Mouse (Mus musculus) CH12.LX (cell line): ENCODE measurements around the gene Mgat2. TPM values are rescaled to one million over a fixed set of nuclear protein-coding genes. Genes with fewer than 3 reads are reported as not detected.
"Not testable (repeated sequence)": the region's sequence is repeated elsewhere in the genome, so short reads cannot be mapped to it uniquely, and the experiment has no call there.

Experiments used
- DNase-seq: peaks from one replicate; pipeline ENCODE4 v3.0.0-alpha.2; 2013; ENCODE audit errors: extremely low read depth
- H3K27ac ChIP-seq: 2 replicates; pipeline ENCODE4 v1.5.1; 2012; ENCODE audit warnings: low read depth, mild to moderate bottlenecking, control low read depth, moderate library complexity; ENCODE audit not compliant: insufficient read depth
- H3K27me3 ChIP-seq: replicated peaks from 2 replicates; pipeline ENCODE3; 2012; ENCODE audit warnings: inconsistent platforms
- H3K36me3 ChIP-seq, 2 experiments: replicated peaks in 1 of 2; 2 replicates each; pipeline versions ENCODE3 to v1.6.1; 2012; ENCODE audit warnings: inconsistent platforms in 1 of 2, low read length in 1 of 2, mild to moderate bottlenecking in 1 of 2, mixed read lengths in 1 of 2, moderate library complexity in 1 of 2; ENCODE audit not compliant: control insufficient read depth in 1 of 2, insufficient read depth in 1 of 2
- H3K4me1 ChIP-seq, 2 experiments: 2 replicates each; pipeline ENCODE4 v1.6.1; 2012; ENCODE audit warnings: inconsistent platforms in 1 of 2, moderate library complexity in 1 of 2; ENCODE audit not compliant: insufficient read depth in 2 of 2, control insufficient read depth in 1 of 2
- H3K4me2 ChIP-seq: 2 replicates; pipeline ENCODE4 v1.6.1; 2012; ENCODE audit warnings: low read depth, mild to moderate bottlenecking, control low read depth; ENCODE audit not compliant: poor library complexity, insufficient read depth, severe bottlenecking
- H3K4me3 ChIP-seq, 3 experiments: fragments of 150-350 bp in 1 of 3; sonication (generic) in 1 of 3; replicated peaks in 1 of 3; 2 replicates each; pipeline versions ENCODE3 to v1.5.1; 2011 to 2012; ENCODE audit warnings: low read depth in 2 of 3, low read length in 2 of 3, mild to moderate bottlenecking in 2 of 3, moderate library complexity in 2 of 3, control low read depth in 1 of 3, improper control_type of control experiment in 1 of 3, inconsistent platforms in 1 of 3, mixed read lengths in 1 of 3; ENCODE audit not compliant: poor library complexity in 1 of 3
- H3K79me2 ChIP-seq: replicated peaks from 2 replicates; pipeline ENCODE4 v1.6.1; 2012; ENCODE audit warnings: mild to moderate bottlenecking, moderate library complexity; ENCODE audit not compliant: control insufficient read depth, poor library complexity, insufficient read depth, severe bottlenecking; ENCODE audit errors: extremely low read depth
- H3K9ac ChIP-seq: 2 replicates; pipeline ENCODE4 v1.6.1; 2012; ENCODE audit warnings: low read depth, mild to moderate bottlenecking, control low read depth, moderate library complexity; ENCODE audit not compliant: insufficient read depth
- H3K9me3 ChIP-seq: replicated peaks from 2 replicates; pipeline ENCODE3; 2012; ENCODE audit warnings: low read length, inconsistent platforms, mixed read lengths
- BHLHE40 ChIP-seq: IDR thresholded peaks from 2 replicates; pipeline ENCODE4 v1.6.1; 2011; ENCODE audit warnings: mild to moderate bottlenecking, low read depth, low read length, improper control_type of control experiment
- CHD2 ChIP-seq: IDR thresholded peaks from 2 replicates; pipeline ENCODE4 v1.6.1; 2011; ENCODE audit warnings: low read length, improper control_type of control experiment
- ELF1 ChIP-seq: IDR thresholded peaks from 2 replicates; pipeline ENCODE4 v1.6.1; 2014; ENCODE audit warnings: low read depth, mild to moderate bottlenecking, inconsistent platforms, low read length, improper control_type of control experiment
- ETS1 ChIP-seq: conservative IDR thresholded peaks from 2 replicates; pipeline ENCODE4 v1.6.1; 2012; ENCODE audit warnings: low read depth, mild to moderate bottlenecking, inconsistent platforms, low read length, improper control_type of control experiment, moderate library complexity
- HCFC1 ChIP-seq: IDR thresholded peaks from 2 replicates; pipeline ENCODE4 v1.6.1; 2012; ENCODE audit warnings: low read depth, mild to moderate bottlenecking, inconsistent platforms, low read length, improper control_type of control experiment
- JUN ChIP-seq: IDR thresholded peaks from 2 replicates; pipeline ENCODE4 v1.6.1; 2011; ENCODE audit warnings: low read depth, mild to moderate bottlenecking, low read length, improper control_type of control experiment, moderate library complexity; ENCODE audit not compliant: insufficient read depth
- JUND ChIP-seq: conservative IDR thresholded peaks from 2 replicates; pipeline ENCODE4 v1.6.1; 2011; ENCODE audit warnings: low read depth, low read length, improper control_type of control experiment
- KAT2A ChIP-seq: IDR thresholded peaks from 2 replicates; pipeline ENCODE4 v1.6.1; 2012; ENCODE audit warnings: low read length, improper control_type of control experiment, inconsistent platforms; ENCODE audit not compliant: insufficient replicate concordance
- MAFK ChIP-seq: IDR thresholded peaks from 2 replicates; pipeline ENCODE4 v1.6.1; 2011; ENCODE audit warnings: low read length, improper control_type of control experiment; ENCODE audit not compliant: insufficient replicate concordance
- MAX ChIP-seq: IDR thresholded peaks from 2 replicates; pipeline ENCODE4 v1.6.1; 2011; ENCODE audit warnings: low read length, improper control_type of control experiment
- MEF2A ChIP-seq: IDR thresholded peaks from 2 replicates; pipeline ENCODE4 v1.6.1; 2014; ENCODE audit warnings: low read depth, mild to moderate bottlenecking, inconsistent platforms, low read length, improper control_type of control experiment, borderline replicate concordance
- MYC ChIP-seq: IDR thresholded peaks from 2 replicates; pipeline ENCODE4 v1.6.1; 2011; ENCODE audit warnings: low read depth, mild to moderate bottlenecking, improper control_type of control experiment, low read length
- NELFE ChIP-seq: IDR thresholded peaks from 2 replicates; pipeline ENCODE4 v1.6.1; 2011; ENCODE audit warnings: low read depth, low read length, improper control_type of control experiment
- NRF1 ChIP-seq: IDR thresholded peaks from 2 replicates; pipeline ENCODE4 v1.6.1; 2014; ENCODE audit warnings: low read depth, mild to moderate bottlenecking, inconsistent platforms, low read length, improper control_type of control experiment, moderate library complexity
- POLR2A ChIP-seq: IDR thresholded peaks from 2 replicates; pipeline ENCODE4 v1.6.1; 2011; ENCODE audit warnings: low read depth, mild to moderate bottlenecking, improper control_type of control experiment, low read length
- POLR2AphosphoS2 ChIP-seq: IDR thresholded peaks from 2 replicates; pipeline ENCODE4 v1.6.1; 2011; ENCODE audit warnings: low read depth, low read length, improper control_type of control experiment
- SIN3A ChIP-seq: IDR thresholded peaks from 2 replicates; pipeline ENCODE4 v1.6.1; 2012; ENCODE audit warnings: low read length, improper control_type of control experiment, inconsistent platforms
- TCF12 ChIP-seq: IDR thresholded peaks from 2 replicates; pipeline ENCODE4 v1.6.1; 2014; ENCODE audit warnings: low read depth, mild to moderate bottlenecking, inconsistent platforms, low read length, improper control_type of control experiment
- UBTF ChIP-seq: IDR thresholded peaks from 2 replicates; pipeline ENCODE4 v1.6.1; 2012; ENCODE audit warnings: low read depth, mild to moderate bottlenecking, inconsistent platforms, low read length, improper control_type of control experiment, moderate library complexity
- USF2 ChIP-seq: conservative IDR thresholded peaks from 2 replicates; pipeline ENCODE4 v1.6.1; 2011; ENCODE audit warnings: low read depth, low read length, improper control_type of control experiment
- ZMIZ1 ChIP-seq: IDR thresholded peaks from 2 replicates; pipeline ENCODE4 v1.6.1; 2012; ENCODE audit warnings: low read depth, mild to moderate bottlenecking, inconsistent platforms, low read length, improper control_type of control experiment
- dilution Hi-C: fragments of 300-500 bp; cut with MboI; formaldehyde crosslinking; loops from 2 replicates; pipeline ENCODE4 v1.14.3; 2020; ENCODE audit warnings: low sequenced_read_pairs; ENCODE audit not compliant: extremely low pct_unique_long_range_greater_than_20kb, extremely low pct_ligation_motif_present
- in situ Hi-C: fragments of 300-500 bp; cut with MboI; formaldehyde crosslinking; loops from 3 replicates; pipeline ENCODE4 v1.14.3; 2019; ENCODE audit warnings: low sequenced_read_pairs, low pct_ligation_motif_present, low pct_unique_long_range_greater_than_20kb, mixed read lengths
- polyA plus RNA-seq: library from polyadenylated mRNA; unstranded; fragments of >175 nt; gene quantifications from 2 replicates; pipeline ENCODE4 v1.2.1, GENCODE M21; 2012; ENCODE audit warnings: low read depth; ENCODE audit not compliant: insufficient read length
- total RNA-seq, 2 experiments: library from RNA; depleted of rRNA; stranded (reverse); fragments of 300-350 nt in 1 of 2; fragments of >200 nt in 1 of 2; gene quantifications; 2 replicates each; pipeline ENCODE4 v1.2.3; 2012 to 2014

The Mgat2 gene
- total and polyA plus RNA-seq, 3 experiments = 54.2 to 106 (median 58.1) TPM

GRCm38 (mm10) chr12:69157107-69157506 is 26.9 kb upstream of the Mgat2 start:
- in situ Hi-C loops (no loop called here), dilution Hi-C loops (no loop called here)
- no peak for DNase-seq
- TF ChIP-seq POLR2A = peak; percentile 35; the same call in 1 of the 2 replicates
- no peak for TF ChIP-seq POLR2AphosphoS2
- no peak for TF ChIP-seq ETS1
- no peak for TF ChIP-seq USF2
- no peak for TF ChIP-seq JUN
- no peak for TF ChIP-seq HCFC1
- TF ChIP-seq NELFE = 0 out of 2 replicates have a peak, but pooled peaks have one; percentile 18
- peak overlapping the region; percentile 99 for H3K4me2 ChIP-seq
- peaks cover 4 to 8% of the 10 kb centered on the region in 2 experiments; a peak in 3 of 4 replicates for H3K4me1 ChIP-seq
- H3K27ac ChIP-seq = no peak overlapping the region
- H3K27me3 ChIP-seq = no peaks in the 10 kb centered on the region
- H3K4me3 ChIP-seq = peak overlapping the region in 2 of 3 experiments; percentile 95 to 99
- peak overlapping the region; percentile 84; the same call in 1 of the 2 replicates for H3K9ac ChIP-seq
- H3K79me2 ChIP-seq = peaks cover 16% of the 10 kb centered on the region
- peaks cover 19 to 27% of the 10 kb centered on the region in 2 experiments for H3K36me3 ChIP-seq
- no peaks in the 10 kb centered on the region for H3K9me3 ChIP-seq

- in situ Hi-C loops = no loop called here
- peaks cover 16% of the 10 kb centered on the region for H3K79me2 ChIP-seq
- DNase-seq = no peak
- peaks cover 19 to 27% of the 10 kb centered on the region in 2 experiments for H3K36me3 ChIP-seq
- H3K9me3 ChIP-seq = no peaks in the 10 kb centered on the region
- peak overlapping the region; percentile 84 for H3K9ac ChIP-seq
- peaks cover 4 to 8% of the 10 kb centered on the region in 2 experiments; a peak in 3 of 4 replicates for H3K4me1 ChIP-seq
- peak overlapping the region; percentile 88 for H3K27ac ChIP-seq
- TF ChIP-seq POLR2AphosphoS2 (peak; percentile 93; the same call in 1 of the 2 replicates), USF2 (no peak)
- H3K27me3 ChIP-seq = no peaks in the 10 kb centered on the region
- peak overlapping the region; percentile 87 to 99 (median 95) for H3K4me3 ChIP-seq
- dilution Hi-C loops = no loop called here
- H3K4me2 ChIP-seq = peak overlapping the region; percentile 99; the same call in 1 of the 2 replicates
These were observed 25.6 kb upstream of the Mgat2 start for GRCm38 (mm10) chr12:69158366-69158764.

- Histone ChIP-seq H3K79me2 (peaks cover 16% of the 10 kb centered on the region), H3K4me3 (peak within 1 kb of the TSS; percentile 87 to 99 (median 95)), H3K9ac (peak within 1 kb of the TSS; percentile 84), H3K4me2 (peak within 1 kb of the TSS; percentile 99), H3K27ac (peak within 1 kb of the TSS; percentile 88), H3K36me3 (peaks cover 19 to 27% of the 10 kb centered on the region in 2 experiments)
- DNase-seq = peak; percentile 99
- H3K27me3 ChIP-seq, H3K4me1 ChIP-seq, dilution Hi-C loops, H3K9me3 ChIP-seq, in situ Hi-C loops: not testable (repeated sequence)
- TF ChIP-seq POLR2AphosphoS2 (peak; percentile 83; the same call in 1 of the 2 replicates), ZMIZ1 (peak; percentile 89), MEF2A (0 out of 2 replicates have a peak, but pooled peaks have one; percentile 49), MYC (peak; percentile 92), UBTF (peak; percentile 38; the same call in 1 of the 2 replicates), NELFE (peak; percentile 98), KAT2A (peak; percentile 85), POLR2A (peak; percentile 98), MAX (peak; percentile 81), TCF12 (peak; percentile 93), MAFK (peak; percentile 86), JUND (0 out of 2 replicates have a peak, but pooled peaks have one; percentile 8), BHLHE40 (peak; percentile 25; the same call in 1 of the 2 replicates), NRF1 (peak; percentile 83), CHD2 (0 out of 2 replicates have a peak, but pooled peaks have one; percentile 28), HCFC1 (peak; percentile 83), SIN3A (peak; percentile 62), ELF1 (peak; percentile 91)
These were observed 25.0 kb upstream of the Mgat2 start, which contains the start of gene Rps29 for GRCm38 (mm10) chr12:69158765-69159577. TSS of gene Rps29 (minus strand) at chr12:69159186.
